Comparison of ENCODE assay signal across 23 mouse cellular contexts in the genomic region with DNA sequence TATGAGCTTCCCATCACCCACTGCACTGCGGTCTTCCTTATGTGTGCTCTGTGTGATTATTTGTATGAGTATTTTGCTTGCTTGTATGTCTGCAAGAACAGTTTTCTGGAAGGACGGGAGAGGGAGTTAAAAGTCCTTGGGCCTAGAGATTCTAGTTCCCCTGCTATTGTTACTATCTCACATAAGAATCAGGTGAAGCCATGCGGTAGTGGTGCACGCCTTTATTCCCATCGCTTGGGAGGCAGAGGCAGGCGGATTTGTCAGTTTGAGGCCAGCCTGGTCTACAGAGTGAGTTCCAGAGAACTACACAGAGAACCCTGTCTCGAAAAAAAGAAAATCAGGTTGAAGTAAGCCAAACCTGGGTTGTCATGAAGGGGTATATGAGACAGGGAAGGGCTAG.
"Had no signal": no experiment of that assay in that cellular context is flagged by ENCODE, and none has a peak within 500 bp of the region (broad histone marks: within the 10 kb centered on the region; RNA-seq: fewer than 3 reads in every experiment).

No protein-coding gene starts in this region.

- H3K4me3 ChIP-seq: kidney, embryonic 15.5 days; left cerebral cortex, adult 2 months; limb, embryonic 13.5 days; liver, embryonic 13.5 days; lung, embryonic 15.5 days; megakaryocyte, embryonic 14.5 days; midbrain, embryonic 10.5 days; neural tube, embryonic 12.5 days; neural tube, embryonic 15.5 days; stomach, embryonic 15.5 days had no signal

- H3K27me3 ChIP-seq: kidney, embryonic 15.5 days; limb, embryonic 13.5 days; liver, embryonic 13.5 days; lung, embryonic 15.5 days; megakaryocyte, embryonic 14.5 days; neural tube, embryonic 12.5 days; neural tube, embryonic 15.5 days; stomach, embryonic 15.5 days had no signal

- H3K9ac ChIP-seq: kidney, embryonic 15.5 days; limb, embryonic 13.5 days; liver, embryonic 13.5 days; liver, postnatal 0 days; lung, embryonic 15.5 days; neural tube, embryonic 12.5 days; neural tube, embryonic 15.5 days; stomach, embryonic 15.5 days had no signal

- ATAC-seq: intestine, postnatal 0 days; liver, postnatal 0 days had no signal

- H3K9me3 ChIP-seq: kidney, embryonic 15.5 days; limb, embryonic 13.5 days; liver, embryonic 13.5 days; lung, embryonic 15.5 days; megakaryocyte, embryonic 14.5 days; midbrain, embryonic 10.5 days; neural tube, embryonic 12.5 days; neural tube, embryonic 15.5 days; stomach, embryonic 15.5 days had no signal

- H3K4me2 ChIP-seq: kidney, embryonic 15.5 days; limb, embryonic 13.5 days; liver, embryonic 13.5 days; lung, embryonic 15.5 days; neural tube, embryonic 12.5 days; neural tube, embryonic 15.5 days; stomach, embryonic 15.5 days had no signal

- DNase-seq: kidney, adult 2 months; kidney, postnatal 10 days; kidney, postnatal 36 days; layer of hippocampus, postnatal 36 days; liver; liver, embryonic 13.5 days; liver, postnatal 0 days; lung, postnatal 10 days; lung, postnatal 36 days; midbrain, embryonic 14.5 days; right cerebral cortex, postnatal 25 days; spleen, adult 18-20 months; thymus, postnatal 25 days had no signal

- H3K27ac ChIP-seq: kidney, embryonic 15.5 days; left cerebral cortex, adult 2 months; limb, embryonic 13.5 days; liver, embryonic 13.5 days; lung, embryonic 15.5 days; midbrain, embryonic 10.5 days; neural tube, embryonic 12.5 days; neural tube, embryonic 15.5 days; stomach, embryonic 15.5 days had no signal
